Mouse (Mus musculus) ES-E14 (cell line): ENCODE results near the gene Gm49394.

Experiments
- CHD2 ChIP-seq: IDR thresholded peaks from 2 replicates; pipeline ENCODE4 v1.6.1; 2014; ENCODE audit warnings: mild to moderate bottlenecking, low read depth, low read length, inconsistent platforms
- HCFC1 ChIP-seq: IDR thresholded peaks from 2 replicates; pipeline ENCODE4 v1.6.1; 2012; ENCODE audit warnings: low read length, inconsistent platforms, borderline replicate concordance; ENCODE audit not compliant: insufficient read depth
- ZC3H11A ChIP-seq: IDR thresholded peaks from 2 replicates; pipeline ENCODE4 v1.6.1; 2012; ENCODE audit warnings: low read depth, mild to moderate bottlenecking, inconsistent platforms, low read length, borderline replicate concordance
- ZNF384 ChIP-seq: IDR thresholded peaks from 2 replicates; pipeline ENCODE4 v1.6.1; 2012; ENCODE audit warnings: low read depth, low read length, inconsistent platforms

DNA sequence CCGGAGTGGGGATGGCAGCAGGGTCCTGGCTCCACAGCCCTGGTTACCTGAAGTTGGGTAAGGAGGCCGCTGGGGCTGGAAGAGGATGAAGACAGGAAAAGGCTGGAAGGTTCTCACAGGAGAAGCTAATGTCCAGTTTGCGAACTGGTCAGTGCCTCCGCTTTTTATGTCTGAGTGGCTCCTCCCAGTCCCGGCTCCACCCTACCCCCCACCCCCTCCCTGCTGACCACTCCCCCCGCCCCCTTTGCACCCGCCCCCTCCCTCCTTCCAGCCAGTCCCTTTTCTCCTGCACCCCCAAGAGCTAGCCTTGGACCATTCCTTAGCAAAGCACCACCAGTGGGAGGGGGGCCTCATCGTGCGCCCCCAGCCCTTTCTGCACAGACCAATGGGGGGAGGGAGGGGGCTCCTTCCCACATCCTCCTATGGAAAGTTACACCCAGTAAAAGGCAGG, 12.4 kb downstream of the Gm49394 start:
- no peak for TF ChIP-seq ZC3H11A
- TF ChIP-seq HCFC1 = no peak
- no peak for TF ChIP-seq ZNF384
- TF ChIP-seq CHD2 = no peak
